Mouse (Mus musculus) heart, postnatal 0 days (tissue): ENCODE data around the gene Gm10663.

Experiments
- CTCF ChIP-seq: IDR thresholded peaks from 2 replicates; pipeline ENCODE4 v1.5.1; 2016; ENCODE audit warnings: antibody characterized with exemption, control low read depth, low read depth
- EP300 ChIP-seq: IDR thresholded peaks from 2 replicates; pipeline ENCODE4 v1.6.1; 2016; ENCODE audit warnings: antibody characterized with exemption, low read depth

DNA sequence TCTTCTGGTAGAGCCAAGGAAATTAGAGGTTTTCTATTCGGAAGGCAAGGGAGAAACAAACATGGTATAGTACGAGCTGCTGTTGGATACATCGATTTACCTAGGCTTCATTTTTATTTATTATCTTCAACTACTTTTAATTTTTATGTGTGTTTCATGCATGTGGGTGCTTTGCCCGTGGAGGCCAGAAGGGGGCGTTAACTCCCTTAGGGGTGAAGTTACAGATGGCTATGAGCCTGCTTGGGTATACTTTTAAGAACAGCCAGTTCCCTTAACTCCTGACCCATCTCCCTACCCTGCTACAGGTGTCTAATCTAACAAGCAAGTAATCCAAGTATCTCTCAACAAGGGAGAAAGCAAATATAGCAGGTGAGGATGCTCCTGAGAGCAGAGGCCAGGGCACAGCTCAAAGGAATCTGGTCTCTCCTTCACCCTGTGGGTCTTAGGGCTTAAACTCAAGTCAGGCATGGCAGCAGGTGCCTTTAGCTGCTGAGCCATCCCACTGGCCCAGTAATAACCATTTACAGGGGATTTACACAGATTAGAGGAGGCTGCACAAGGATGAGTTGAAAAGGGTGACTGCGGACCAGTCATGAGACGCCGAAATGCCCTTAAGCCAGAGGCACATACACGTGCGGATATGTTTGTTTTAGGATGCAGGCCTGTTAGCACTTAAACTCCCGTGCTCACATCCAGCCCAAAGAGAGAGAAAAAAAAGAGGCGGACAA lies 45.7 kb upstream of the Gm10663 start:
- no peak for TF ChIP-seq CTCF
- no peak for TF ChIP-seq EP300
